Mouse (Mus musculus) MEL (cell line): ENCODE measurements at regions not wholly inside any gene's neighbourhood (a gene's known extent, or its start where the extent isn't known, plus 50 kb on each side); places are given as distances from the start of the nearest gene placed in this dataset.
A peak's percentile ranks its signal among the peaks of the same experiment; 100 is the strongest.

Source experiments
- DNase-seq: peaks from one replicate; pipeline ENCODE4 v3.0.0; 2011; ENCODE audit warnings: low read depth, low spot score
- H3K27ac ChIP-seq: 2 replicates; pipeline ENCODE4 v1.5.1; 2012; ENCODE audit warnings: low read depth, mild to moderate bottlenecking, control low read depth, low read length, moderate library complexity; ENCODE audit not compliant: control insufficient read depth
- H3K27me3 ChIP-seq, 2 experiments: fragments of 150-350 bp in 1 of 2; sonication (generic) in 1 of 2; 2 replicates each; pipeline ENCODE4 v1.6.1; 2012; ENCODE audit warnings: low read length in 2 of 2, mild to moderate bottlenecking in 2 of 2, improper control_type of control experiment in 1 of 2, moderate library complexity in 1 of 2; ENCODE audit not compliant: insufficient read depth in 2 of 2, control insufficient read depth in 1 of 2
- H3K36me3 ChIP-seq, 2 experiments: 2 replicates each; pipeline ENCODE4 v1.6.1; 2012 to 2014; ENCODE audit warnings: low read length in 2 of 2, improper control_type of control experiment in 1 of 2, inconsistent platforms in 1 of 2, mild to moderate bottlenecking in 1 of 2; ENCODE audit not compliant: insufficient read depth in 2 of 2, control insufficient read depth in 1 of 2
- H3K4me1 ChIP-seq, 2 experiments: fragments of 150-350 bp in 1 of 2; sonication (generic) in 1 of 2; 2 replicates each; pipeline ENCODE4 v1.6.1; 2012; ENCODE audit warnings: low read length in 2 of 2, improper control_type of control experiment in 1 of 2, mild to moderate bottlenecking in 1 of 2; ENCODE audit not compliant: insufficient read depth in 2 of 2, control insufficient read depth in 1 of 2
- H3K4me3 ChIP-seq, 2 experiments: fragments of 150-350 bp in 1 of 2; sonication (generic) in 1 of 2; 2 replicates each; pipeline ENCODE4 v1.5.1; 2012; ENCODE audit warnings: low read depth in 2 of 2, low read length in 2 of 2, mild to moderate bottlenecking in 2 of 2, moderate library complexity in 2 of 2, control low read depth in 1 of 2, improper control_type of control experiment in 1 of 2; ENCODE audit not compliant: control insufficient read depth in 1 of 2, insufficient read depth in 1 of 2
- H3K79me2 ChIP-seq: 2 replicates; pipeline ENCODE4 v1.6.1; 2012; ENCODE audit warnings: mild to moderate bottlenecking, low read length, moderate library complexity; ENCODE audit not compliant: control insufficient read depth, poor library complexity, insufficient read depth
- H3K9ac ChIP-seq: 2 replicates; pipeline ENCODE4 v1.6.1; 2012; ENCODE audit warnings: low read depth, mild to moderate bottlenecking, control low read depth, low read length, moderate library complexity; ENCODE audit not compliant: control insufficient read depth, poor library complexity, severe bottlenecking
- H3K9me3 ChIP-seq: fragments of 150-350 bp; sonication (generic); replicated peaks from 2 replicates; pipeline ENCODE4 v1.6.1; 2012; ENCODE audit warnings: mild to moderate bottlenecking, low read length, improper control_type of control experiment, moderate library complexity; ENCODE audit not compliant: insufficient read depth
- BHLHE40 ChIP-seq: IDR thresholded peaks from 2 replicates; pipeline ENCODE4 v1.6.1; 2012; ENCODE audit warnings: low read depth, mild to moderate bottlenecking, inconsistent platforms, low read length, improper control_type of control experiment, borderline replicate concordance
- CHD1 ChIP-seq: IDR thresholded peaks from 2 replicates; pipeline ENCODE4 v1.6.1; 2012; ENCODE audit warnings: low read depth, mild to moderate bottlenecking, inconsistent platforms, low read length, improper control_type of control experiment
- ELF1 ChIP-seq: IDR thresholded peaks from 2 replicates; pipeline ENCODE4 v1.6.1; 2014; ENCODE audit warnings: low read depth, mild to moderate bottlenecking, inconsistent platforms, low read length, improper control_type of control experiment, moderate library complexity
- EP300 ChIP-seq, 2 experiments: IDR thresholded peaks; 2 replicates each; pipeline ENCODE4 v1.6.1; 2011; ENCODE audit warnings: improper control_type of control experiment in 2 of 2, low read length in 2 of 2, low read depth in 1 of 2, mild to moderate bottlenecking in 1 of 2
- ETS1 ChIP-seq: IDR thresholded peaks from 2 replicates; pipeline ENCODE4 v1.6.1; 2012; ENCODE audit warnings: low read depth, mild to moderate bottlenecking, inconsistent platforms, low read length, improper control_type of control experiment, moderate library complexity
- GABPA ChIP-seq: IDR thresholded peaks from 2 replicates; pipeline ENCODE4 v1.6.1; 2012; ENCODE audit warnings: low read depth, mild to moderate bottlenecking, inconsistent platforms, low read length, improper control_type of control experiment, moderate library complexity
- GATA1 ChIP-seq: IDR thresholded peaks from 2 replicates; pipeline ENCODE4 v1.6.1; 2011; ENCODE audit warnings: low read depth, low read length, improper control_type of control experiment
- HCFC1 ChIP-seq: IDR thresholded peaks from 2 replicates; pipeline ENCODE4 v1.6.1; 2012; ENCODE audit warnings: low read depth, mild to moderate bottlenecking, inconsistent platforms, low read length, improper control_type of control experiment, moderate library complexity
- JUND ChIP-seq: IDR thresholded peaks from 2 replicates; pipeline ENCODE4 v1.6.1; 2011; ENCODE audit warnings: low read depth, mild to moderate bottlenecking, improper control_type of control experiment, low read length
- MAFK ChIP-seq: IDR thresholded peaks from 2 replicates; pipeline ENCODE4 v1.6.1; 2011; ENCODE audit warnings: low read depth, mild to moderate bottlenecking, low read length, improper control_type of control experiment, borderline replicate concordance
- MAX ChIP-seq: IDR thresholded peaks from 2 replicates; pipeline ENCODE4 v1.6.1; 2011; ENCODE audit warnings: low read length, improper control_type of control experiment
- MAZ ChIP-seq: IDR thresholded peaks from 2 replicates; pipeline ENCODE4 v1.6.1; 2012; ENCODE audit warnings: low read depth, mild to moderate bottlenecking, inconsistent platforms, low read length, improper control_type of control experiment
- MXI1 ChIP-seq: IDR thresholded peaks from 2 replicates; pipeline ENCODE4 v1.6.1; 2011; ENCODE audit warnings: mild to moderate bottlenecking, low read depth, low read length, improper control_type of control experiment
- MYB ChIP-seq: IDR thresholded peaks from 2 replicates; pipeline ENCODE4 v1.6.1; 2011; ENCODE audit warnings: mild to moderate bottlenecking, low read depth, low read length, improper control_type of control experiment
- MYC ChIP-seq: IDR thresholded peaks from 2 replicates; pipeline ENCODE4 v1.6.1; 2011; ENCODE audit warnings: low read depth, mild to moderate bottlenecking, low read length, improper control_type of control experiment, moderate library complexity
- POLR2A ChIP-seq, 2 experiments: IDR thresholded peaks; 2 replicates each; pipeline ENCODE4 v1.6.1; 2011 to 2012; ENCODE audit warnings: low read length in 2 of 2, mild to moderate bottlenecking in 2 of 2, control low read depth in 1 of 2, improper control_type of control experiment in 1 of 2, low read depth in 1 of 2, moderate library complexity in 1 of 2; ENCODE audit not compliant: control insufficient read depth in 1 of 2, insufficient read depth in 1 of 2, poor library complexity in 1 of 2
- POLR2AphosphoS2 ChIP-seq: IDR thresholded peaks from 2 replicates; pipeline ENCODE4 v1.6.1; 2011; ENCODE audit warnings: low read length, improper control_type of control experiment
- RAD21 ChIP-seq: IDR thresholded peaks from 2 replicates; pipeline ENCODE4 v1.6.1; 2011; ENCODE audit warnings: mild to moderate bottlenecking, low read depth, low read length, improper control_type of control experiment
- RCOR1 ChIP-seq: IDR thresholded peaks from 2 replicates; pipeline ENCODE4 v1.6.1; 2012; ENCODE audit warnings: low read depth, mild to moderate bottlenecking, inconsistent platforms, low read length, improper control_type of control experiment
- SIN3A ChIP-seq: IDR thresholded peaks from 2 replicates; pipeline ENCODE4 v1.6.1; 2012; ENCODE audit warnings: low read length, improper control_type of control experiment, inconsistent platforms
- TAL1 ChIP-seq: IDR thresholded peaks from 2 replicates; pipeline ENCODE4 v1.6.1; 2012; ENCODE audit warnings: mild to moderate bottlenecking, inconsistent platforms, low read length, moderate library complexity, mixed read lengths
- TBP ChIP-seq: IDR thresholded peaks from 2 replicates; pipeline ENCODE4 v1.8.0; 2011; ENCODE audit warnings: low read depth, low read length, improper control_type of control experiment
- TCF12 ChIP-seq: IDR thresholded peaks from 2 replicates; pipeline ENCODE4 v1.6.1; 2014; ENCODE audit warnings: low read depth, mild to moderate bottlenecking, inconsistent platforms, low read length, improper control_type of control experiment, moderate library complexity
- UBTF ChIP-seq: IDR thresholded peaks from 2 replicates; pipeline ENCODE4 v1.6.1; 2012; ENCODE audit warnings: low read depth, mild to moderate bottlenecking, inconsistent platforms, low read length, improper control_type of control experiment, moderate library complexity, borderline replicate concordance; ENCODE audit not compliant: insufficient read depth
- USF1 ChIP-seq: IDR thresholded peaks from 2 replicates; pipeline ENCODE4 v1.6.1; 2014; ENCODE audit warnings: low read depth, mild to moderate bottlenecking, inconsistent platforms, low read length, improper control_type of control experiment, moderate library complexity
- USF2 ChIP-seq, 2 experiments: IDR thresholded peaks; 2 replicates each; pipeline ENCODE4 v1.6.1; 2011 to 2012; ENCODE audit warnings: improper control_type of control experiment in 2 of 2, low read length in 2 of 2, borderline replicate concordance in 1 of 2, inconsistent platforms in 1 of 2, low read depth in 1 of 2, mild to moderate bottlenecking in 1 of 2; ENCODE audit not compliant: insufficient read depth in 1 of 2
- ZKSCAN1 ChIP-seq: IDR thresholded peaks from 2 replicates; pipeline ENCODE4 v1.6.1; 2012; ENCODE audit warnings: low read depth, mild to moderate bottlenecking, inconsistent platforms, low read length, improper control_type of control experiment, moderate library complexity
- ZMIZ1 ChIP-seq: IDR thresholded peaks from 2 replicates; pipeline ENCODE4 v1.6.1; 2012; ENCODE audit warnings: low read depth, mild to moderate bottlenecking, inconsistent platforms, low read length, improper control_type of control experiment, moderate library complexity
- ZNF384 ChIP-seq: IDR thresholded peaks from 2 replicates; pipeline ENCODE4 v1.6.1; 2012; ENCODE audit warnings: low read depth, mild to moderate bottlenecking, inconsistent platforms, low read length, improper control_type of control experiment

GRCm38 (mm10) chr1:106466644-106467043 is 247.4 kb downstream of the Bcl2 start:
- H3K4me1 ChIP-seq = peaks cover 36 to 41% of the 10 kb centered on the region in 2 experiments
- no peaks in the 10 kb centered on the region for H3K27me3 ChIP-seq
- H3K36me3 ChIP-seq = peaks cover 0 to 48% of the 10 kb centered on the region in 2 experiments; a peak in 2 of 4 replicates
- peak; percentile 7; the same call in 1 of the 2 replicates for TF ChIP-seq BHLHE40
- no peak for TF ChIP-seq POLR2AphosphoS2
- TF ChIP-seq GATA1 = peak; percentile 96
- TF ChIP-seq MAX = peak; percentile 47; the same call in 1 of the 2 replicates
- TF ChIP-seq HCFC1 = peak; percentile 57; the same call in 1 of the 2 replicates
- 0 out of 2 replicates have a peak, but pooled peaks have one; percentile 17 for TF ChIP-seq TBP
- peak; percentile 81 for TF ChIP-seq MYC
- no peak for TF ChIP-seq USF2 (IDR thresholded peaks at IDR 0.05; ENCODE audit: borderline replicate concordance in 1 of 2, insufficient read depth in 1 of 2, low read depth in 1 of 2, low read length in 2 of 2)
- no peak for TF ChIP-seq CHD1
- no peak; the same call in 1 of the 2 replicates for TF ChIP-seq TAL1
- TF ChIP-seq UBTF = no peak
- TF ChIP-seq RCOR1 = peak; percentile 94
- no peak for TF ChIP-seq POLR2A (IDR thresholded peaks at IDR 0.05; ENCODE audit: control insufficient read depth in 1 of 2, insufficient read depth in 1 of 2, low read depth in 1 of 2, low read length in 2 of 2, poor library complexity in 1 of 2)
- peak; percentile 42; the same call in 1 of the 2 replicates for TF ChIP-seq MXI1
- TF ChIP-seq MYB = peak; percentile 52; the same call in 1 of the 2 replicates
- TF ChIP-seq ELF1 = peak; percentile 53; the same call in 1 of the 2 replicates
- peak; percentile 96 to 97 for TF ChIP-seq EP300 (IDR thresholded peaks at IDR 0.05; ENCODE audit: low read depth in 1 of 2, low read length in 2 of 2)
- peak; percentile 93 for TF ChIP-seq ETS1
- TF ChIP-seq ZNF384 = peak; percentile 42; the same call in 1 of the 2 replicates
- peak; percentile 96 for TF ChIP-seq TCF12
- TF ChIP-seq SIN3A = peak; percentile 85
- peak; percentile 80 for DNase-seq
- 0 out of 2 replicates have a peak overlapping the region, but pooled peaks have one; percentile 6 for H3K9ac ChIP-seq
- no peaks in the 10 kb centered on the region for H3K79me2 ChIP-seq
- peak overlapping the region; percentile 3 to 4; a peak in 3 of 4 replicates for H3K4me3 ChIP-seq
- H3K27ac ChIP-seq = peak overlapping the region; percentile 63
- H3K9me3 ChIP-seq = no peaks in the 10 kb centered on the region

GRCm38 (mm10) chr1:106465977-106466302 is 248.1 kb downstream of the Bcl2 start:
- TF ChIP-seq POLR2AphosphoS2 = no peak
- no peak for TF ChIP-seq RAD21
- no peak for TF ChIP-seq GABPA
- TF ChIP-seq JUND = no peak
- TF ChIP-seq MAFK = no peak
- no peak for TF ChIP-seq TAL1
- TF ChIP-seq ZKSCAN1 = no peak
- TF ChIP-seq MAZ = no peak
- TF ChIP-seq UBTF = no peak
- no peak for TF ChIP-seq USF1
- TF ChIP-seq SIN3A = no peak
- no peak for TF ChIP-seq MAX
- no peak for TF ChIP-seq MYB
- no peak for TF ChIP-seq USF2 (IDR thresholded peaks at IDR 0.05; ENCODE audit: borderline replicate concordance in 1 of 2, insufficient read depth in 1 of 2, low read depth in 1 of 2, low read length in 2 of 2)
- TF ChIP-seq ELF1 = no peak
- TF ChIP-seq ZMIZ1 = no peak
- no peak for TF ChIP-seq MYC
- TF ChIP-seq RCOR1 = no peak

More at GRCm38 (mm10) chr1:106465977-106466302, 248.1 kb downstream of the Bcl2 start:
- Histone ChIP-seq H3K27me3 (no peaks in the 10 kb centered on the region), H3K4me3 (no peak overlapping the region), H3K9me3 (no peaks in the 10 kb centered on the region), H3K36me3 (peaks cover 0 to 55% of the 10 kb centered on the region in 2 experiments; a peak in 2 of 4 replicates), H3K79me2 (no peaks in the 10 kb centered on the region), H3K27ac (peak overlapping the region; percentile 33), H3K4me1 (peaks cover 41 to 47% of the 10 kb centered on the region in 2 experiments), H3K9ac (no peak overlapping the region)
- no peak for DNase-seq
